In genomic region chr11:31170052-31170646, GRCm38 (mm10) we compare ENCODE assay signal across 9 mouse cellular contexts. TPM values are rescaled to one million over a fixed set of nuclear protein-coding genes. Genes with fewer than 3 reads are reported as not detected.
DNase-seq lines count a peak whose midpoint lies in the region; ATAC-seq lines count a peak whose summit lies in the region.
"Had no signal": no experiment of that assay in that cellular context is flagged by ENCODE, and none has a peak within 500 bp of the region (broad histone marks: within the 10 kb centered on the region; RNA-seq: fewer than 3 reads in every experiment).

No protein-coding gene starts in this region.

- peak; percentile 10 to 16 for DNase-seq in cerebellum, postnatal 10 days
- no peak for DNase-seq in cerebellum, adult 11-12 months
- peak; percentile 58 for DNase-seq in embryo, embryonic 10.5 days (ENCODE audit: low spot score)
- DNase-seq in ovary, adult 18-20 months (ENCODE audit: low spot score), result peak; percentile 82
- no peak for DNase-seq in left cerebral cortex, adult 11 months (ENCODE audit: low spot score)
- DNase-seq in right cerebral cortex, postnatal 14 days, result no peak

- WGBS in heart, embryonic 15.5 days, result 0% methylated on average over 4 of the region's 4 CpGs
- 12% methylated on average over 4 of the region's 4 CpGs for WGBS in liver, embryonic 12.5 days (ENCODE audit: insufficient replicate concordance)

- no peak overlapping the region for H3K9ac ChIP-seq in heart, embryonic 15.5 days
- no peak overlapping the region for H3K9ac ChIP-seq in liver, embryonic 12.5 days

- peak overlapping the region; percentile 43 for H3K4me3 ChIP-seq in heart, embryonic 15.5 days
- no peak overlapping the region for H3K4me3 ChIP-seq in liver, embryonic 12.5 days

- peak overlapping the region; percentile 62 for H3K4me2 ChIP-seq in heart, embryonic 15.5 days
- H3K4me2 ChIP-seq in liver, embryonic 12.5 days, result peak overlapping the region; percentile 63

- H3K4me1 ChIP-seq in heart, embryonic 15.5 days (replicated peaks), result peaks cover 5% of the 10 kb centered on the region; the same call in 1 of the 2 replicates
- H3K4me1 ChIP-seq in liver, embryonic 12.5 days, result peaks cover 6% of the 10 kb centered on the region; the same call in 1 of the 2 replicates

- no peaks in the 10 kb centered on the region for H3K27me3 ChIP-seq in heart, embryonic 15.5 days
- H3K27me3 ChIP-seq in liver, embryonic 12.5 days (replicated peaks), result peaks cover 6% of the 10 kb centered on the region; the same call in 1 of the 2 replicates

- ATAC-seq in heart, embryonic 15.5 days (replicated peaks; ENCODE audit: insufficient number of reproducible peaks, insufficient read depth, low FRiP score, low read depth), result peak; percentile 64
- ATAC-seq in liver, embryonic 12.5 days, result peak; percentile 68

- H3K9me3 ChIP-seq in heart, embryonic 15.5 days (replicated peaks), result no peaks in the 10 kb centered on the region
- H3K9me3 ChIP-seq in liver, embryonic 12.5 days (replicated peaks), result no peaks in the 10 kb centered on the region

- no peaks in the 10 kb centered on the region for H3K36me3 ChIP-seq in heart, embryonic 15.5 days
- no peaks in the 10 kb centered on the region for H3K36me3 ChIP-seq in liver, embryonic 12.5 days

- H3K27ac ChIP-seq in heart, embryonic 15.5 days, result peak overlapping the region; percentile 22; the same call in 1 of the 2 replicates
- no peak overlapping the region for H3K27ac ChIP-seq in liver, embryonic 12.5 days

RNA-seq across cellular contexts. Expression of gene Gm17332, which starts 12.1 kb away (rescaled TPM):
- not detected in 2 replicates for polyA plus RNA-seq in heart, embryonic 15.5 days (2015; fragmentation: Nextera tagmentation; extraction: Ambion mirVana)
- polyA plus RNA-seq in liver, embryonic 12.5 days (2016; fragmentation: Nextera tagmentation; extraction: Ambion mirVana), result not detected in 2 replicates
- polyA plus RNA-seq: C2C12 had no signal

Comparison
In these comparisons a context has a peak if more than half of its experiments do, and no peak if none do; other contexts are left out.
1. DNase-seq: peak in cerebellum, postnatal 10 days (2 of 2), embryo, embryonic 10.5 days (single experiment) and ovary, adult 18-20 months (single experiment); none in cerebellum, adult 11-12 months (single experiment), left cerebral cortex, adult 11 months (single experiment) and right cerebral cortex, postnatal 14 days (single experiment).